Comparison of ENCODE assay signal across 13 mouse cellular contexts in the genomic region with DNA sequence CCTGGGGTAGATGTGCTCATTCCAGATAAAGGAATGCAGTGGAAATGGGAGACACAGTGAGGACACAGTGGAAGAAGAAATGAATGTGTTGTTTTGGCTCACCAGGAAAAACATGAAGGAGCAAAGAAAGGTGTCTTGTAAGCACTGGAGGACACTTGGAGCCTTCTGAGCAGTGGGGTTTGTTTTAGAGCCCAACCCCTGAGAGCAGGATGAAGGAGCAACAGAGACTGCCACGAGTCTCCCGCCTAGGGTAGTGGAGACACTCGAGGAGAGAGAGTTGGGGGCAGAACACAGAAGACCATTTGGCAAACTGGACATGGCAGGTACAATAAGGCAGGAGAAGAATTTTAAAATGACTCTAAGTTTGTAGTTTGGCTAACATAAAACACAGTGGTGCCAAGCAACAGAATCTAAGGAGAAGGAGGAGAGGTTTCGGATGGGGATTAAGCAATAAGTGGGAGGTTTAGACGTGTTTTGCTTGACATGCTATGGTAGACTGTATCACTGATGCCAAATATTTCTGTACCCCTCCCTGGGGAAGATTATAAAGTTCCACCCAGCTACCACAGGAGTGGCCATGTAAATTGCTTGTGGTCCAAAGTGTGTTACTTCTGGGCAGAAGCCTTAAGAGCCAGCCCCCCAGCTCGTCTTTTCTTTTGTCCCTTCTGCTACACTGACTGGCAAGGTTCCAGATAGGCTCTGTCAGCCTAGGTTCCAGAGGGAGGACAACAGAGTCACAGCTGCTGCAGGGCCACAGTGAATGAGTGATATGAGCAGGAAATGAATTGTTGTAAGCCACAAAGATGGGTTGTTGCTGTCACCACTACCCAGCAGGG. TPM values are rescaled to one million over a fixed set of nuclear protein-coding genes. Genes with fewer than 3 reads are reported as not detected.
A peak's percentile ranks its signal among the peaks of the same experiment; 100 is the strongest.
DNase-seq lines count a peak whose midpoint lies in the region; ATAC-seq and TF ChIP-seq lines count a peak whose summit lies in the region.
"Had no signal": no experiment of that assay in that cellular context is flagged by ENCODE, and none has a peak within 500 bp of the region (broad histone marks: within the 10 kb centered on the region; RNA-seq: fewer than 3 reads in every experiment).

No protein-coding gene starts in this region.

- H3K27ac ChIP-seq in intestine, embryonic 14.5 days (ENCODE audit: low read depth) = no peak overlapping the region
- H3K27ac ChIP-seq in intestine, postnatal 0 days (ENCODE audit: low read depth, low read length) = no peak overlapping the region
- H3K27ac ChIP-seq in MEL (ENCODE audit: control insufficient read depth, low read depth, low read length) = no peak overlapping the region
- peak overlapping the region; percentile 69 for H3K27ac ChIP-seq in lung, embryonic 15.5 days

- DNase-seq in cerebellum, postnatal 10 days = peak; percentile 40 to 42
- no peak for DNase-seq in cerebellum, postnatal 25 days
- peak; percentile 10 for DNase-seq in intestine, embryonic 14.5 days (ENCODE audit: low spot score)
- DNase-seq in MEL (ENCODE audit: low read depth, low spot score) = peak; percentile 28
- DNase-seq in thymus, postnatal 14 days = no peak
- no peak for DNase-seq in left cerebral cortex, adult 9 months (ENCODE audit: low spot score in 2 of 2)
- DNase-seq: adrenal gland, postnatal 36 days; gastrocnemius, postnatal 14 days; kidney, adult 11 months; right cerebral cortex, postnatal 25 days; thymus, adult 18-20 months had no signal

- H3K4me2 ChIP-seq in intestine, embryonic 14.5 days (ENCODE audit: low read length) = no peak overlapping the region
- H3K4me2 ChIP-seq in intestine, postnatal 0 days (replicated peaks; ENCODE audit: low read depth) = no peak overlapping the region
- H3K4me2 ChIP-seq in lung, embryonic 15.5 days = no peak overlapping the region

- no peaks in the 10 kb centered on the region for H3K36me3 ChIP-seq in intestine, embryonic 14.5 days (ENCODE audit: control insufficient read depth, insufficient read depth, low read length)
- no peaks in the 10 kb centered on the region for H3K36me3 ChIP-seq in intestine, postnatal 0 days (ENCODE audit: control insufficient read depth, insufficient read depth)
- H3K36me3 ChIP-seq in MEL (ENCODE audit: control insufficient read depth in 1 of 2, insufficient read depth in 2 of 2, low read length in 2 of 2) = peaks cover 0 to 10% of the 10 kb centered on the region in 2 experiments; a peak in 2 of 4 replicates
- H3K36me3 ChIP-seq in lung, embryonic 15.5 days = no peaks in the 10 kb centered on the region

- no peak for TF ChIP-seq RAD21 in MEL (IDR thresholded peaks at IDR 0.05; ENCODE audit: low read depth, low read length)

- H3K4me1 ChIP-seq in intestine, embryonic 14.5 days (replicated peaks; ENCODE audit: control insufficient read depth, insufficient read depth, low read length) = 0 out of 2 replicates have a peak, but pooled peaks cover 3% of the 10 kb centered on the region
- no peaks in the 10 kb centered on the region for H3K4me1 ChIP-seq in intestine, postnatal 0 days (replicated peaks; ENCODE audit: control insufficient read depth, insufficient read depth, low read length)
- H3K4me1 ChIP-seq in MEL (ENCODE audit: control insufficient read depth in 1 of 2, insufficient read depth in 2 of 2, low read length in 2 of 2) = peaks cover 0 to 14% of the 10 kb centered on the region in 2 experiments; a peak in 2 of 4 replicates
- peaks cover 11% of the 10 kb centered on the region; the same call in 1 of the 2 replicates for H3K4me1 ChIP-seq in lung, embryonic 15.5 days

- WGBS in intestine, embryonic 14.5 days = 67% methylated on average over 6 of the region's 6 CpGs
- WGBS in intestine, postnatal 0 days = 59% methylated on average over 6 of the region's 6 CpGs
- 47% methylated on average over 6 of the region's 6 CpGs for WGBS in lung, embryonic 15.5 days

- H3K9me3 ChIP-seq in intestine, embryonic 14.5 days (ENCODE audit: control insufficient read depth, low read length) = no peaks in the 10 kb centered on the region
- no peaks in the 10 kb centered on the region for H3K9me3 ChIP-seq in intestine, postnatal 0 days (ENCODE audit: control insufficient read depth)
- H3K9me3 ChIP-seq in MEL (replicated peaks; ENCODE audit: insufficient read depth, low read length) = no peaks in the 10 kb centered on the region
- H3K9me3 ChIP-seq in lung, embryonic 15.5 days = no peaks in the 10 kb centered on the region

- no peak for ATAC-seq in intestine, embryonic 14.5 days (replicated peaks; ENCODE audit: low FRiP score, low TSS enrichment, low read depth)
- no peak for ATAC-seq in intestine, postnatal 0 days
- peak; percentile 83 for ATAC-seq in lung, embryonic 15.5 days (ENCODE audit: borderline replicate concordance, extremely low read depth, low FRiP score, low TSS enrichment)

- H3K4me3 ChIP-seq in intestine, embryonic 14.5 days (ENCODE audit: low read depth, low read length) = no peak overlapping the region
- no peak overlapping the region for H3K4me3 ChIP-seq in intestine, postnatal 0 days (ENCODE audit: low read depth, low read length)
- no peak overlapping the region for H3K4me3 ChIP-seq in MEL (ENCODE audit: control insufficient read depth in 1 of 2, insufficient read depth in 1 of 2, low read depth in 2 of 2, low read length in 2 of 2)
- no peak overlapping the region for H3K4me3 ChIP-seq in lung, embryonic 15.5 days

- TF ChIP-seq CTCF in intestine, postnatal 0 days (IDR thresholded peaks at IDR 0.05; ENCODE audit: low read depth) = no peak
- no peak for TF ChIP-seq CTCF in MEL (IDR thresholded peaks at IDR 0.05 in 2 of 3, conservative IDR thresholded peaks at IDR 0.05 in 1 of 3; ENCODE audit: control insufficient read depth in 1 of 3, insufficient read depth in 1 of 3, low read depth in 2 of 3, low read length in 3 of 3, poor library complexity in 1 of 3, severe bottlenecking in 1 of 3)

- H3K79me2 ChIP-seq in MEL (ENCODE audit: control insufficient read depth, insufficient read depth, low read length, poor library complexity) = no peaks in the 10 kb centered on the region

- TF ChIP-seq EP300 in MEL (IDR thresholded peaks at IDR 0.05; ENCODE audit: low read depth in 1 of 2, low read length in 2 of 2) = no peak

- no peak overlapping the region for H3K9ac ChIP-seq in intestine, embryonic 14.5 days (ENCODE audit: low read length)
- no peak overlapping the region for H3K9ac ChIP-seq in intestine, postnatal 0 days (ENCODE audit: low read depth, low read length)
- no peak overlapping the region for H3K9ac ChIP-seq in MEL (ENCODE audit: control insufficient read depth, low read depth, low read length, poor library complexity, severe bottlenecking)
- H3K9ac ChIP-seq in lung, embryonic 15.5 days = no peak overlapping the region

- H3K27me3 ChIP-seq in intestine, embryonic 14.5 days (replicated peaks; ENCODE audit: control insufficient read depth, insufficient read depth, low read length) = no peaks in the 10 kb centered on the region
- no peaks in the 10 kb centered on the region for H3K27me3 ChIP-seq in intestine, postnatal 0 days (replicated peaks; ENCODE audit: control insufficient read depth, insufficient read depth, low read length)
- H3K27me3 ChIP-seq in MEL (ENCODE audit: control insufficient read depth in 1 of 2, insufficient read depth in 2 of 2, low read length in 2 of 2) = no peaks in the 10 kb centered on the region
- H3K27me3 ChIP-seq in lung, embryonic 15.5 days = no peaks in the 10 kb centered on the region

- no peak for TF ChIP-seq POLR2A in MEL (IDR thresholded peaks at IDR 0.05; ENCODE audit: control insufficient read depth in 1 of 2, insufficient read depth in 1 of 2, low read depth in 1 of 2, low read length in 2 of 2, poor library complexity in 1 of 2)

TF ChIP-seq in MEL, 35 proteins besides CTCF, POLR2A, EP300 and RAD21:
- TF ChIP-seq SIN3A (IDR thresholded peaks at IDR 0.05; ENCODE audit: low read length) (no peak), CHD1 (IDR thresholded peaks at IDR 0.05; ENCODE audit: low read depth, low read length) (no peak), TBP (IDR thresholded peaks at IDR 0.05; ENCODE audit: low read depth, low read length) (no peak), TCF12 (IDR thresholded peaks at IDR 0.05; ENCODE audit: low read depth, low read length) (no peak), MAFK (IDR thresholded peaks at IDR 0.05; ENCODE audit: borderline replicate concordance, low read depth, low read length) (no peak), MXI1 (IDR thresholded peaks at IDR 0.05; ENCODE audit: low read depth, low read length) (no peak), MAZ (IDR thresholded peaks at IDR 0.05; ENCODE audit: low read depth, low read length) (no peak), NELFE (IDR thresholded peaks at IDR 0.05; ENCODE audit: low read depth, low read length) (no peak)

RNA-seq across cellular contexts. Expression of a gene that starts 30.9 kb away (rescaled TPM):
- polyA plus RNA-seq in intestine, embryonic 14.5 days (2014; fragmentation: Nextera tagmentation; extraction: Ambion mirVana) = 1.4 TPM in 2 replicates
- polyA plus RNA-seq in intestine, postnatal 0 days (2015; fragmentation: Nextera tagmentation; extraction: Ambion mirVana) = 0.90 and 1.1 TPM in 2 replicates
- total RNA-seq in MEL (2012; rRNA removed) = 0.39 and 0.42 TPM in 2 replicates
- 1 to 10 TPM in 1 of 2 experiments, not detected in 1; 1.8 TPM for polyA plus RNA-seq in MEL (2012; ENCODE audit: insufficient read depth in 1 of 2, insufficient read length in 2 of 2, low read depth in 1 of 2, low replicate concordance in 2 of 2, missing spikeins in 1 of 2)
- polyA plus RNA-seq in lung, embryonic 15.5 days (2015; fragmentation: Nextera tagmentation; extraction: Ambion mirVana) = 3.5 and 3.7 TPM in 2 replicates

RNA-seq across cellular contexts. Expression of a gene that starts 34.0 kb away (rescaled TPM):
- polyA plus RNA-seq in intestine, embryonic 14.5 days (2014; fragmentation: Nextera tagmentation; extraction: Ambion mirVana) = 8.0 and 8.9 TPM in 2 replicates
- polyA plus RNA-seq in intestine, postnatal 0 days (2015; fragmentation: Nextera tagmentation; extraction: Ambion mirVana) = 2.7 and 3.2 TPM in 2 replicates
- 5.4 and 6.0 TPM in 2 replicates for total RNA-seq in MEL (2012; rRNA removed)
- 100 to 1,000 TPM in 1 of 2 experiments, 10 to 100 TPM in 1; 15.4 to 312 TPM for polyA plus RNA-seq in MEL (2012; ENCODE audit: insufficient read depth in 1 of 2, insufficient read length in 2 of 2, low read depth in 1 of 2, low replicate concordance in 2 of 2, missing spikeins in 1 of 2)
- 6.0 and 6.7 TPM in 2 replicates for polyA plus RNA-seq in lung, embryonic 15.5 days (2015; fragmentation: Nextera tagmentation; extraction: Ambion mirVana)

RNA-seq across cellular contexts. Expression of a gene that starts 54.4 kb away (rescaled TPM):
- polyA plus RNA-seq in intestine, embryonic 14.5 days (2014; fragmentation: Nextera tagmentation; extraction: Ambion mirVana) = 40.9 and 41.0 TPM in 2 replicates
- 8.3 and 10.2 TPM in 2 replicates for polyA plus RNA-seq in intestine, postnatal 0 days (2015; fragmentation: Nextera tagmentation; extraction: Ambion mirVana)
- 42.0 and 46.9 TPM in 2 replicates for total RNA-seq in MEL (2012; rRNA removed)
- polyA plus RNA-seq in MEL (2012; ENCODE audit: insufficient read depth in 1 of 2, insufficient read length in 2 of 2, low read depth in 1 of 2, low replicate concordance in 2 of 2, missing spikeins in 1 of 2) = 100 to 1,000 TPM in 1 of 2 experiments, 10 to 100 TPM in 1; 64.0 to 618 TPM
- polyA plus RNA-seq in lung, embryonic 15.5 days (2015; fragmentation: Nextera tagmentation; extraction: Ambion mirVana) = 41.1 TPM in 2 replicates

Comparison
In these comparisons a context has a peak if more than half of its experiments do, and no peak if none do; other contexts are left out.
1. DNase-seq: peak in cerebellum, postnatal 10 days (2 of 2), intestine, embryonic 14.5 days (single experiment) and MEL (single experiment); none in cerebellum, postnatal 25 days (0 of 2), thymus, postnatal 14 days (single experiment) and left cerebral cortex, adult 9 months (0 of 2).